Mouse (Mus musculus) heart, adult 2 months (tissue): Measurements from ENCODE around the gene Bahcc1.

Source experiments
- CTCF ChIP-seq: fragments of 200-600 bp; IDR thresholded peaks from 2 replicates; pipeline ENCODE4 v1.8.1; 2022; ENCODE audit warnings: antibody characterized with exemption, mild to moderate bottlenecking, moderate library complexity
- EP300 ChIP-seq: fragments of 200-500 bp; IDR thresholded peaks from 2 replicates; pipeline ENCODE4 v1.6.1; 2011; ENCODE audit warnings: low read depth, low read length, control low read depth; ENCODE audit not compliant: insufficient read depth
- POLR2A ChIP-seq: fragments of 200-500 bp; IDR thresholded peaks from 2 replicates; pipeline ENCODE4 v1.6.1; 2011; ENCODE audit warnings: mild to moderate bottlenecking, low read depth, low read length, control low read depth; ENCODE audit not compliant: insufficient read depth

DNA sequence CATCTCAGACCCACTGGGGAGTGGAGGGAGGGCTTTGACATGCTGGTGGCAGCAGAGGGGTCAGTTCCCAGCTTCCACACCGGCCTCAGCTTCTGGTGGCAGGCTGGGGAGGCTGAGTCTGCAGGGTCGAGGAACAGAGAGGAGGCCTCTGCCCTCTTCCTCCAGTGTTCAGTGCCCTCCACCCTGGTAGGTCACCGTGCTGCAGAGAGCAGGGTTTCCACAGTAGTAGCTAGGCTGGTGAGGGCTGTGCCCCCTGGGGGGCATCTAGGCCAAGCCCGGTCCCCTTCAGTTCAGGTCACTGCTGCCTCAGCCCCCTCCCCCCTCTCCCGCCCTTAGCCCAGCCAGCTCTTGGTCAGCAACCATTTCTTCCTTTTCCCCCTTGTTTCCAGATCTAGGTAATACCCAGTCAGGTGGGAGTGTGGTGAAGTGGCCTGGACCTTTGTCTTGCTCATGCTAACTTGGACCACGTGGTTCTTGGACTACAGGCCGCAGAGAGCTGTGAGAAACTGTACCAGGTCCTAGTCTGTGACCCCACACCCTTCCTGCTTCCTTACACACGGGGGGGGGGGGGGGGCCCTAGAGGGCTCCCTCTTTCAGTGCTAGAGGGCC, 6.1 kb downstream of the Bahcc1 start:
- TF ChIP-seq POLR2A = no peak
- TF ChIP-seq CTCF = no peak
- TF ChIP-seq EP300 = 0 out of 2 replicates have a peak, but pooled peaks have one; percentile 48
